Mouse (Mus musculus): ENCODE measurements around the gene Col18a1. TPM values are rescaled to one million over a fixed set of nuclear protein-coding genes. Genes with fewer than 3 reads are reported as not detected.

Col18a1 gene
- polyA plus RNA-seq, 1 experiment from 2014 or later, result 83.2 TPM

DNA sequence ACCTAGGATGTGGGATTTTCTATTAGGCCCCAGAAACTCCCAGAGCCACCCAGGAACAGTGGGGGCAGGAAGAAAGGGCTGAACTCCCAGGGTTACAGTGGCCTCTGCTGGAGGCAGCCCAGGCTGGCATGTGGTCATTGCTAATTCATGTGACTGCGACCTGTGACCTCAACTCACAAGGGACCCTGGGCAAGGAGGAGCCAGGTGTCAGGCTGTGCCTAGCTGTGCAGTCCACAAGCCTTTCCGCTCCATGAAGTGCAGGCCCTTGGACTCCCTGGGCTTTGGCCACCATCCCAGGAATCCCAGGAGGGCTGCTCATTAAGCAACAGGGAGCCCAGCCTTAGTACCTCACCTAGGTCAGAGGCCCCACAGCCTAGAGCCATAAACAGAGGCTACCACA, 38.4 kb downstream of the Col18a1 start:
- 70% methylated on average over 2 of the region's 2 CpGs for WGBS
- H3K36me3 ChIP-seq (ENCODE audit: control insufficient read depth, insufficient read depth, low read length), result no peaks in the 10 kb centered on the region
- H3K9me3 ChIP-seq (ENCODE audit: control insufficient read depth, low read length), result no peaks in the 10 kb centered on the region
- no peak overlapping the region for H3K27ac ChIP-seq (ENCODE audit: low read depth, low read length)
- H3K27me3 ChIP-seq (ENCODE audit: control insufficient read depth, insufficient read depth, low read length), result no peaks in the 10 kb centered on the region
- no peak for DNase-seq (ENCODE audit: low spot score)
- no peak for ATAC-seq (ENCODE audit: insufficient read depth, low FRiP score, low TSS enrichment)
- peaks cover 21% of the 10 kb centered on the region for H3K4me1 ChIP-seq (ENCODE audit: control insufficient read depth, insufficient read depth, low read length)
- no peak overlapping the region for H3K4me2 ChIP-seq (ENCODE audit: low read depth)
- no peak overlapping the region for H3K4me3 ChIP-seq (ENCODE audit: low read depth, low read length)
- peak overlapping the region; percentile 18; the same call in 1 of the 2 replicates for H3K9ac ChIP-seq (ENCODE audit: low read length)

DNA sequence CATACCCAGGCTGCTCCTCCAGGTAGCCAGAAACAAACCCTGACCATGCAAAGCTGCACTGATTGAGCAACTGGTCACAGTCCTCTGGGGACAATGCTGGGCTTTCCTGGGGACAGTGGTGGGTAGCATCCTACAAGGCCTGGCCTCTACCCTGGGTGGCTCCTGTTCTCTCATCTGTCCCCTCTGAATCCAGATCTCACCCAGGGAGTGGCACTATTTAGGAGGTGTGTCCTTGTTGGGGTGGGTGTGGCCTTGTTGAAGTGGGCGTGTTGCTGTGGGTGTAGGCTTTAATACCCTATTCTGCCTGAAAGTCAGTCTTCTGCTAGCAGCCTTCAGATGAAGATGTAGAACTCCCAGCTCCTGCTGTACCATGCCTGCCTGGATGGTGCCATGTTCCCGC, 39.8 kb downstream of the Col18a1 start:
- no peaks in the 10 kb centered on the region for H3K9me3 ChIP-seq (ENCODE audit: control insufficient read depth, low read length)
- H3K4me3 ChIP-seq (ENCODE audit: low read depth, low read length), result no peak overlapping the region
- no peak overlapping the region for H3K27ac ChIP-seq (ENCODE audit: low read depth, low read length)
- no peaks in the 10 kb centered on the region for H3K27me3 ChIP-seq (ENCODE audit: control insufficient read depth, insufficient read depth, low read length)
- H3K4me1 ChIP-seq (ENCODE audit: control insufficient read depth, insufficient read depth, low read length), result peaks cover 13% of the 10 kb centered on the region
- no peak overlapping the region for H3K9ac ChIP-seq (ENCODE audit: low read length)
- no peaks in the 10 kb centered on the region for H3K36me3 ChIP-seq (ENCODE audit: control insufficient read depth, insufficient read depth, low read length)
- no peak overlapping the region for H3K4me2 ChIP-seq (ENCODE audit: low read depth)
- ATAC-seq (ENCODE audit: insufficient read depth, low FRiP score, low TSS enrichment), result no peak
- 82% methylated on average over 2 of the region's 2 CpGs for WGBS
- no peak for DNase-seq (ENCODE audit: low spot score)

DNA sequence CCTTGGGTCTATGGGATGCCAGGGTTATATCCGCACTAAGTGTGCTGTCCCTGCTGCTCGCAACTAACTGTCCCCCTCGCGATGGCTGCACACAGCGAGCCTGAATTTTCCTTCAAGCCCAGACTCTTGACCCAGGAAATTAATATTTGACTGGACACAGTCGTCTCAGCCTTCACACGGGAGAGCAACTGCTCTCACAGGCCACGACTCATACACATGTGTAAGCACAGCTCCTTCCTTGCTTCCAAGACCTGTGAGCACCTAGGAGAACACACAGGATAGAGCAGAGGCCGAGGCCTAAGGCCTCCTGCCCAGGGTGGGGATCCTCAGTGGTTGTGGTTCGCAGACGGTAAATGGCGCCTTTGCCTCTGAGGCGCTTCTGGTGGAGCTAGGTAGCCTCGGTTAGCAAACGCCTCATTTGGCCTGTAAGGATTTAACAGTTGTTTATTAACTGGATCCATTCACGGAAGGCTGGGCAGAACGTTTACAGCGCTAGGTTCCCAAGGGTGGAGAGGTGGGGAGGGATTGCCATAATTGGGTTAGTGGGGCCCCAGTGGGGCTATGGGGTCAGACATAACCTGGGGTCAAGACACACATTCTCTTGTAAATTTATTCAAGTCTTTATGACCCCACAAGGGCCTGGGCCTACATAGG, 41.1 kb downstream of the Col18a1 start:
- WGBS, result 64% methylated on average over 18 of the region's 18 CpGs
- H3K4me2 ChIP-seq (ENCODE audit: low read depth), result no peak overlapping the region
- H3K27me3 ChIP-seq (ENCODE audit: control insufficient read depth, insufficient read depth, low read length), result no peaks in the 10 kb centered on the region
- no peak overlapping the region for H3K4me3 ChIP-seq (ENCODE audit: low read depth, low read length)
- H3K9me3 ChIP-seq (ENCODE audit: control insufficient read depth, low read length), result no peaks in the 10 kb centered on the region
- DNase-seq (ENCODE audit: low spot score) (no peak), ATAC-seq (ENCODE audit: insufficient read depth, low FRiP score, low TSS enrichment) (no peak)
- H3K4me1 ChIP-seq (ENCODE audit: control insufficient read depth, insufficient read depth, low read length), result 0 out of 2 replicates have a peak, but pooled peaks cover 4% of the 10 kb centered on the region
- no peak overlapping the region for H3K9ac ChIP-seq (ENCODE audit: low read length)
- no peaks in the 10 kb centered on the region for H3K36me3 ChIP-seq (ENCODE audit: control insufficient read depth, insufficient read depth, low read length)
- H3K27ac ChIP-seq (ENCODE audit: low read depth, low read length), result no peak overlapping the region

DNA sequence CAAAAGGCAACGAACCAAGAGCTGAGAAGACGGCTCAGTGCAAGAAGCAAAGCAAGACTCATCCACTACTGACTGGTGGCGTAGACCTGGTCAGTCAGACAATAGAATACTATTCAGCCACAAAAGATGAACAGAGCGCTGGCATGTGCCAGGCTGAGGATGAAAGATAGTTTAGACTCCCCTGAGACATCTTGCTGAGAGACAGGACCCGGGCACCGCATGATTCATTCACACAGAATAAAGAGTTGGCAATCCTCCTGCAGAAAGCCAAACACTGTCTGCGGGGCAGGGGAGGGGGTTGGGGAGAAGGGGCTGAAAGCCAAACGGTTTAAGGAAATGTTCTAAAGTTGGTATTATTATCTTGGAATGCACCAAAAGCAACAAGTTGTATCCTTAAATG, 42.4 kb downstream of the Col18a1 start:
- no peak overlapping the region for H3K4me2 ChIP-seq (ENCODE audit: low read depth)
- H3K9me3 ChIP-seq (ENCODE audit: control insufficient read depth, low read length), result no peaks in the 10 kb centered on the region
- no peak for DNase-seq (ENCODE audit: low spot score)

DNA sequence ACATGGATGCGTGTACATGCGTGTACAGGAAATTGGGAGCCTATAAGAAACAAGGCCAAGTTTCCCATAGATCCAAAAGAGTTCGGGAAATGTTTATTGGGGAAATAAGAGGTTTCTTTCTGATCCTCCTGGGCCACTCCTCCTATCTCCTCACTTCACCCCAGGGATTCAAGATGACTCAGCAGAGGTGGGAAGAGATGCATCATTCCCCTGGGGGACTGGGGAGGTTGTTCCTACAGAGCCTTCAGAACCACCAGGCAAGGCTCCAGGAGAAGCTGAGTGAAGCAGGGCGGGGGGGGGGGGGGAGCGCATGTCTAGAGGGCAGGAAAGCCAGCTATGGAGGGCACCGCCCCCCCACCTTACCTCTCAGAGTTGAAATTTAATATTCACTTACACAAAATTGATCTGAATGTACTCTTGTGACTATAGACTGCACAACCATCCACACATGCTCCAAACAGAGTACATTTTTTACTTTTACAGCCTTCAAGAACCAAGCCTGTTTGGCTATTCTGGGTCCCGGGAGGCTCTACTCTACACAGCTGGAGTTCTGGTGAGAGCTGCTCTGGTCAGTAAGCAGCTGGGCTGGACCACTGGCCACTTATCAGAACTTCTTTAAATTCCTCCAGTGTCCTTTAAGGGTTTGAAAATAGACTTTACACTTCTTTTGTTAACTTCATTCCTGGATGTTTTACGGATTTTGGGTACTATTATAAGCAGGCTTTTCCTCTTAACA, 44.9 kb downstream of the Col18a1 start:
- Histone ChIP-seq H3K4me1 (ENCODE audit: control insufficient read depth, insufficient read depth, low read length) (0 out of 2 replicates have a peak, but pooled peaks cover 8% of the 10 kb centered on the region), H3K36me3 (ENCODE audit: control insufficient read depth, insufficient read depth, low read length) (no peaks in the 10 kb centered on the region), H3K4me3 (ENCODE audit: low read depth, low read length) (no peak overlapping the region), H3K27ac (ENCODE audit: low read depth, low read length) (no peak overlapping the region), H3K4me2 (ENCODE audit: low read depth) (no peak overlapping the region), H3K27me3 (ENCODE audit: control insufficient read depth, insufficient read depth, low read length) (no peaks in the 10 kb centered on the region), H3K9me3 (ENCODE audit: control insufficient read depth, low read length) (no peaks in the 10 kb centered on the region), H3K9ac (ENCODE audit: low read length) (no peak overlapping the region)
- 89% methylated on average over 7 of the region's 8 CpGs for WGBS
- DNase-seq (ENCODE audit: low spot score) (no peak), ATAC-seq (ENCODE audit: insufficient read depth, low FRiP score, low TSS enrichment) (no peak)

More for the DNA sequence above, 42.4 kb downstream of the Col18a1 start:
- H3K4me3 ChIP-seq (ENCODE audit: low read depth, low read length), result no peak overlapping the region
- no peak overlapping the region for H3K9ac ChIP-seq (ENCODE audit: low read length)
- H3K36me3 ChIP-seq (ENCODE audit: control insufficient read depth, insufficient read depth, low read length), result no peaks in the 10 kb centered on the region
- 68% methylated on average over 8 of the region's 8 CpGs for WGBS
- 0 out of 2 replicates have a peak, but pooled peaks cover 4% of the 10 kb centered on the region for H3K4me1 ChIP-seq (ENCODE audit: control insufficient read depth, insufficient read depth, low read length)
- ATAC-seq (ENCODE audit: insufficient read depth, low FRiP score, low TSS enrichment), result no peak
- H3K27ac ChIP-seq (ENCODE audit: low read depth, low read length), result no peak overlapping the region
- no peaks in the 10 kb centered on the region for H3K27me3 ChIP-seq (ENCODE audit: control insufficient read depth, insufficient read depth, low read length)

DNA sequence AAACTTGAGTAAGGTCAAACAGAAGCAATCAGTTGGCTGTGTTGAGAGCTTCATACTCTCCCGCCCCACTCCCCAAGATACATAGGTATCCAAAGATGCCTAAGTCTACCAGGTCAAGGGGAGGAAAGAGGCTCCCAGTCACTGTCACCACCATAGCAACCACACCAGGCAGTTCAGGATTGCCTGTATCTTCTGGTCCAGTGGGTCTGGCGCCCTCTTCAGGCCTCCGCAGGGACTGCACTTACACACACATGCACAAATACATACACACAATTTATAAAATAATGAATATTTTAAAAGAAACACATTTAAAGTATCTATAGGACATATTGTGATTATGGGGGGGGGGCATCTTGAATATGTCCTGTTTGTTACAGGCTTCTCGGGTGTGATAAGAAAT, 45.8 kb downstream of the Col18a1 start:
- Histone ChIP-seq H3K4me3 (ENCODE audit: low read depth, low read length) (no peak overlapping the region), H3K9ac (ENCODE audit: low read length) (no peak overlapping the region), H3K4me2 (ENCODE audit: low read depth) (no peak overlapping the region), H3K4me1 (ENCODE audit: control insufficient read depth, insufficient read depth, low read length) (peaks cover 12% of the 10 kb centered on the region; the same call in 1 of the 2 replicates), H3K27me3 (ENCODE audit: control insufficient read depth, insufficient read depth, low read length) (no peaks in the 10 kb centered on the region), H3K27ac (ENCODE audit: low read depth, low read length) (no peak overlapping the region), H3K36me3 (ENCODE audit: control insufficient read depth, insufficient read depth, low read length) (no peaks in the 10 kb centered on the region), H3K9me3 (ENCODE audit: control insufficient read depth, low read length) (no peaks in the 10 kb centered on the region)
- 87% methylated on average over 4 of the region's 4 CpGs for WGBS
- DNase-seq (ENCODE audit: low spot score) (no peak), ATAC-seq (ENCODE audit: insufficient read depth, low FRiP score, low TSS enrichment) (no peak)

DNA sequence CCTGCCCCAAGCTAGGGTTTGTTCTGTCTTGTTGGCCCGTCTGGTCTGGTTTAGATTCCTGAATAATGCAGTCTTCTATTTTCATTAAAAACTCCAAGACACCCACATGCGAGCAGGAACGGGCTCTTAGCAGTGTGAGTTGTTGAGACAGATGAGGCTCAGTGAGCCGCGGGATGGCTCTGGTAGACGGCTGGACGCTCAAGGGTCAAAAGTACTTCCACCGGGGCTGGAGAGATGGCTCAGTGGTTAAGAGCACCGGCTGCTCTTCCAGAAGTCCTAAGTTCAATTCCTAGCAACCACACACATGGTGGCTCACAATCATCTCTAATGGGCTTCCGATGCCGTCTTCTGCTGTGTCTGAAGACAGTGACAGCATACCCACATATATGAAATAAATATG, 46.9 kb downstream of the Col18a1 start:
- no peak for DNase-seq (ENCODE audit: low spot score)
- 85% methylated on average over 11 of the region's 11 CpGs for WGBS
- no peak overlapping the region for H3K4me2 ChIP-seq (ENCODE audit: low read depth)
- no peak overlapping the region for H3K9ac ChIP-seq (ENCODE audit: low read length)
- no peak overlapping the region for H3K27ac ChIP-seq (ENCODE audit: low read depth, low read length)
- no peak overlapping the region for H3K4me3 ChIP-seq (ENCODE audit: low read depth, low read length)
- H3K36me3 ChIP-seq (ENCODE audit: control insufficient read depth, insufficient read depth, low read length), result no peaks in the 10 kb centered on the region
- ATAC-seq (ENCODE audit: insufficient read depth, low FRiP score, low TSS enrichment), result no peak
- peaks cover 8% of the 10 kb centered on the region; the same call in 1 of the 2 replicates for H3K4me1 ChIP-seq (ENCODE audit: control insufficient read depth, insufficient read depth, low read length)
- no peaks in the 10 kb centered on the region for H3K9me3 ChIP-seq (ENCODE audit: control insufficient read depth, low read length)
- no peaks in the 10 kb centered on the region for H3K27me3 ChIP-seq (ENCODE audit: control insufficient read depth, insufficient read depth, low read length)

DNA sequence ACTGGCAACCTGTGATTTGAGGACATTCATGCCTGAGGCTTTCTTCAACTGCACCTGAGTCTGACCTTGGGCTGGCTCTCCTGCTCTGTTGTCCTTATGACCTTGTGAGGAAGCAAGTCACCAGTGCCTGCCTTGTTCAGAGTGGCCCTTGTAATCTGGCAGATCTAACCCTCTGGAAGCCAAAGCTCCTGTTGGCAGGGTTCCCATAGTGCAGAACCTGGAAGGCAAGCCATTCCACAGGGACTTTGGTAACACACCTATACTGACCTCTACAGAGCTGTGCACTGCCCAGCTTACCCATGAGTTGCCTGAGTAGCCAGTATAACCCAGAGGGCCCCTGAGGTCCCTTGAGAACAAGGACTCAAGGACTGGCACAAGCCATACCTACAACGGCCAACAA, 48.0 kb downstream of the Col18a1 start:
- peaks cover 8% of the 10 kb centered on the region; the same call in 1 of the 2 replicates for H3K4me1 ChIP-seq (ENCODE audit: control insufficient read depth, insufficient read depth, low read length)
- H3K9me3 ChIP-seq (ENCODE audit: control insufficient read depth, low read length), result no peaks in the 10 kb centered on the region
- no peaks in the 10 kb centered on the region for H3K36me3 ChIP-seq (ENCODE audit: control insufficient read depth, insufficient read depth, low read length)
- no peak overlapping the region for H3K9ac ChIP-seq (ENCODE audit: low read length)
- H3K4me2 ChIP-seq (ENCODE audit: low read depth), result no peak overlapping the region
- DNase-seq (ENCODE audit: low spot score) (no peak), ATAC-seq (ENCODE audit: insufficient read depth, low FRiP score, low TSS enrichment) (no peak)
- no peak overlapping the region for H3K27ac ChIP-seq (ENCODE audit: low read depth, low read length)
- 90% methylated on average over 1 of the region's 1 CpGs for WGBS
- H3K27me3 ChIP-seq (ENCODE audit: control insufficient read depth, insufficient read depth, low read length), result no peaks in the 10 kb centered on the region
- no peak overlapping the region for H3K4me3 ChIP-seq (ENCODE audit: low read depth, low read length)

Measured in neural tube, embryonic 11.5 days (tissue).